Mouse (Mus musculus): ENCODE data around the gene Gm5128. TPM values are rescaled to one million over a fixed set of nuclear protein-coding genes. Genes with fewer than 3 reads are reported as not detected.
"Not testable (repeated sequence)": the region's sequence is repeated elsewhere in the genome, so short reads cannot be mapped to it uniquely, and the experiment has no call there.

The Gm5128 gene
- polyA plus RNA-seq (2014; fragmentation: Nextera tagmentation; extraction: Ambion mirVana), result not detected in 2 replicates

GRCm38 (mm10) chrX:135372984-135373383 lies at the start of gene Gm5128:
Gene Gm5128, plus strand, starts transcription at chrX:135373284.
- H3K4me3 ChIP-seq (ENCODE audit: low read depth, low read length); H3K27me3 ChIP-seq (ENCODE audit: control insufficient read depth, insufficient read depth, low read length); H3K27ac ChIP-seq (ENCODE audit: low read depth, low read length); H3K9me3 ChIP-seq (replicated peaks; ENCODE audit: control insufficient read depth, low read length); H3K36me3 ChIP-seq (ENCODE audit: control insufficient read depth, insufficient read depth, low read length); ATAC-seq (replicated peaks; ENCODE audit: insufficient number of reproducible peaks, low FRiP score, low TSS enrichment); H3K9ac ChIP-seq (ENCODE audit: low read depth, low read length); H3K4me2 ChIP-seq; H3K4me1 ChIP-seq (ENCODE audit: control insufficient read depth, insufficient read depth, low read length): not testable (repeated sequence)
- no CpG with 5 or more reads among the region's 15 CpGs for WGBS (ENCODE audit: insufficient replicate concordance)

GRCm38 (mm10) chrX:135360685-135361084 lies 12.4 kb upstream of the Gm5128 start:
- not testable (repeated sequence) for H3K36me3 ChIP-seq (ENCODE audit: control insufficient read depth, insufficient read depth, low read length); ATAC-seq (replicated peaks; ENCODE audit: insufficient number of reproducible peaks, low FRiP score, low TSS enrichment); H3K4me3 ChIP-seq (ENCODE audit: low read depth, low read length); H3K9me3 ChIP-seq (replicated peaks; ENCODE audit: control insufficient read depth, low read length); H3K9ac ChIP-seq (ENCODE audit: low read depth, low read length); H3K4me2 ChIP-seq; H3K27ac ChIP-seq (ENCODE audit: low read depth, low read length); H3K4me1 ChIP-seq (ENCODE audit: control insufficient read depth, insufficient read depth, low read length); H3K27me3 ChIP-seq (ENCODE audit: control insufficient read depth, insufficient read depth, low read length)
- 20% methylated on average over 2 of the region's 6 CpGs for WGBS (ENCODE audit: insufficient replicate concordance)

GRCm38 (mm10) chrX:135361943-135362342 lies 11.1 kb upstream of the Gm5128 start:
- H3K27me3 ChIP-seq (ENCODE audit: control insufficient read depth, insufficient read depth, low read length); H3K4me3 ChIP-seq (ENCODE audit: low read depth, low read length); H3K27ac ChIP-seq (ENCODE audit: low read depth, low read length); H3K4me1 ChIP-seq (ENCODE audit: control insufficient read depth, insufficient read depth, low read length); H3K9ac ChIP-seq (ENCODE audit: low read depth, low read length); H3K36me3 ChIP-seq (ENCODE audit: control insufficient read depth, insufficient read depth, low read length); H3K4me2 ChIP-seq; ATAC-seq (replicated peaks; ENCODE audit: insufficient number of reproducible peaks, low FRiP score, low TSS enrichment); H3K9me3 ChIP-seq (replicated peaks; ENCODE audit: control insufficient read depth, low read length): not testable (repeated sequence)
- no CpG with 5 or more reads among the region's 4 CpGs for WGBS (ENCODE audit: insufficient replicate concordance)

GRCm38 (mm10) chrX:135403578-135403977 lies 30.5 kb downstream of the Gm5128 start:
- H3K27ac ChIP-seq (ENCODE audit: low read depth, low read length); H3K9me3 ChIP-seq (replicated peaks; ENCODE audit: control insufficient read depth, low read length); H3K9ac ChIP-seq (ENCODE audit: low read depth, low read length); H3K27me3 ChIP-seq (ENCODE audit: control insufficient read depth, insufficient read depth, low read length); H3K4me3 ChIP-seq (ENCODE audit: low read depth, low read length); H3K36me3 ChIP-seq (ENCODE audit: control insufficient read depth, insufficient read depth, low read length); ATAC-seq (replicated peaks; ENCODE audit: insufficient number of reproducible peaks, low FRiP score, low TSS enrichment); H3K4me2 ChIP-seq; H3K4me1 ChIP-seq (ENCODE audit: control insufficient read depth, insufficient read depth, low read length): not testable (repeated sequence)
- no CpG with 5 or more reads among the region's 3 CpGs for WGBS (ENCODE audit: insufficient replicate concordance)

GRCm38 (mm10) chrX:135421203-135421602 lies 48.1 kb downstream of the Gm5128 start:
- not testable (repeated sequence) for H3K27me3 ChIP-seq (ENCODE audit: control insufficient read depth, insufficient read depth, low read length); H3K4me2 ChIP-seq; H3K4me1 ChIP-seq (ENCODE audit: control insufficient read depth, insufficient read depth, low read length); H3K9ac ChIP-seq (ENCODE audit: low read depth, low read length); H3K27ac ChIP-seq (ENCODE audit: low read depth, low read length); H3K9me3 ChIP-seq (replicated peaks; ENCODE audit: control insufficient read depth, low read length); H3K36me3 ChIP-seq (ENCODE audit: control insufficient read depth, insufficient read depth, low read length); H3K4me3 ChIP-seq (ENCODE audit: low read depth, low read length); ATAC-seq (replicated peaks; ENCODE audit: insufficient number of reproducible peaks, low FRiP score, low TSS enrichment)
- 33% methylated on average over 3 of the region's 7 CpGs for WGBS (ENCODE audit: insufficient replicate concordance)

GRCm38 (mm10) chrX:135421824-135422223 lies 48.7 kb downstream of the Gm5128 start:
- H3K4me2 ChIP-seq; ATAC-seq (replicated peaks; ENCODE audit: insufficient number of reproducible peaks, low FRiP score, low TSS enrichment); H3K9ac ChIP-seq (ENCODE audit: low read depth, low read length); H3K4me3 ChIP-seq (ENCODE audit: low read depth, low read length); H3K9me3 ChIP-seq (replicated peaks; ENCODE audit: control insufficient read depth, low read length); H3K27me3 ChIP-seq (ENCODE audit: control insufficient read depth, insufficient read depth, low read length); H3K36me3 ChIP-seq (ENCODE audit: control insufficient read depth, insufficient read depth, low read length); H3K4me1 ChIP-seq (ENCODE audit: control insufficient read depth, insufficient read depth, low read length); H3K27ac ChIP-seq (ENCODE audit: low read depth, low read length): not testable (repeated sequence)

GRCm38 (mm10) chrX:135422473-135422872 lies 49.4 kb downstream of the Gm5128 start:
- not testable (repeated sequence) for H3K27ac ChIP-seq (ENCODE audit: low read depth, low read length); H3K36me3 ChIP-seq (ENCODE audit: control insufficient read depth, insufficient read depth, low read length); H3K4me3 ChIP-seq (ENCODE audit: low read depth, low read length); H3K27me3 ChIP-seq (ENCODE audit: control insufficient read depth, insufficient read depth, low read length); H3K9me3 ChIP-seq (replicated peaks; ENCODE audit: control insufficient read depth, low read length); H3K9ac ChIP-seq (ENCODE audit: low read depth, low read length); ATAC-seq (replicated peaks; ENCODE audit: insufficient number of reproducible peaks, low FRiP score, low TSS enrichment); H3K4me1 ChIP-seq (ENCODE audit: control insufficient read depth, insufficient read depth, low read length); H3K4me2 ChIP-seq
- no CpG with 5 or more reads among the region's 4 CpGs for WGBS (ENCODE audit: insufficient replicate concordance)

Other genes starting within 250 kb of the Gm5128 start
- not detected in 2 replicates for gene Gm15023, start 195.7 kb upstream of the Gm5128 start, polyA plus RNA-seq (2014; fragmentation: Nextera tagmentation; extraction: Ambion mirVana)
- gene Tceal6, start 162.6 kb upstream of the Gm5128 start, polyA plus RNA-seq (2014; fragmentation: Nextera tagmentation; extraction: Ambion mirVana), result 0.61 and 0.74 TPM in 2 replicates
- not detected in 2 replicates for gene Pramel3, start 71.0 kb upstream of the Gm5128 start, polyA plus RNA-seq (2014; fragmentation: Nextera tagmentation; extraction: Ambion mirVana)
- not detected in 2 replicates for gene Gm7903, start 60.6 kb downstream of the Gm5128 start, polyA plus RNA-seq (2014; fragmentation: Nextera tagmentation; extraction: Ambion mirVana)
- gene AV320801, start 121.3 kb downstream of the Gm5128 start, polyA plus RNA-seq (2014; fragmentation: Nextera tagmentation; extraction: Ambion mirVana), result not detected in 2 replicates
- 0.32 and 0.44 TPM in 2 replicates for gene Nxf7, start 225.5 kb downstream of the Gm5128 start, polyA plus RNA-seq (2014; fragmentation: Nextera tagmentation; extraction: Ambion mirVana)

Data from heart, embryonic 11.5 days (tissue).